Mouse (Mus musculus) adrenal gland, postnatal 14 days (tissue): Measurements from ENCODE around the gene Ccnk. TPM values are rescaled to one million over a fixed set of nuclear protein-coding genes. Genes with fewer than 3 reads are reported as not detected.

Experiments
- DNase-seq: peaks from one replicate; pipeline ENCODE4 v3.0.0; 2021; ENCODE audit warnings: mixed read lengths
- total RNA-seq: library from RNA; stranded (reverse); gene quantifications from 2 replicates; pipeline ENCODE4 v1.2.3, GENCODE M21; 2021

Gene Ccnk
- total RNA-seq, 1 experiment from 2014 or later: 31.7 TPM

GRCm38 (mm10) chr12:108223357-108223756 lies 44.0 kb downstream of the Ccnk start:
- no peak for DNase-seq

- peak; percentile 49 for DNase-seq
Observed at GRCm38 (mm10) chr12:108225781-108226180, 46.4 kb downstream of the Ccnk start.

GRCm38 (mm10) chr12:108226216-108226615 lies 46.8 kb downstream of the Ccnk start:
- DNase-seq: no peak

DNA sequence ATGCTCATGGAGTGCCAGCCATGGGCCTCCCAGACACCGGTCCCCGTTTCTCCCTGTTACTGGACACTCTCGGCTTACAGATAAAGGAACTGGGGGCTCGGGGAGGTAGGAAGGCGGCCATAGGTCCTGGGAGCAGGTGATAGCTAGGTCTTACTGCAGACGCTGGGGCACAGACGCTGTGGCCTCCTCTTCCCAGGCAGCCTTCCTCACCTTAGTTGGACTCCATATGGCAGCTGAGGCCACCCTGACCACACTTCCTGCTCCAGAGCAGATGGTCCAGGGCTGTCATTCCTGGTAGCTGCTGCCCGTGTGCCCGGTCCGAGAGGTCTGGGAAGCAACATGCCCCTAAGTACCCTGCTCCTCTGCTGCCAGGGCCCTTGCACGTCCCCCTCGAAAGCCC lies 47.6 kb downstream of the Ccnk start:
- DNase-seq: no peak

DNA sequence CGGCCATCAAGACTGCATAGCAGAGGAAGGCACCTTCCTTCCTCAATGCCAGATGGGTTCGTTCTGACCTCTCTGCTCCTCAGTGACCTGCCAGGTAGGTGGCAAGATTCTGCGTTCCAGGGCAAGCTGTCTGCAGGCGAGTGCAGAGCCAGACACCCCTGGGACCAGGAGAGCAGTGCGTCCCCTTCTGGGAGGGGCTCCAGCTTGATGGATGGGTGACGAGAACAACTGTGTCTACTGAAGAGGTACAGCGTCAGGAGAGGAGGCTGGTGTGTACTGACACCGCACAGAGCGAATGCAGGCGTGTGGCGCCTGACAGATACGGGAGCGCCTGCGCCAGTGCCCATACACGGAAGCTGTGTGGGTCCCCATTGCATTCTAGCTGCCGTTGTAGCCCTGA lies 48.1 kb downstream of the Ccnk start:
- DNase-seq: no peak

DNA sequence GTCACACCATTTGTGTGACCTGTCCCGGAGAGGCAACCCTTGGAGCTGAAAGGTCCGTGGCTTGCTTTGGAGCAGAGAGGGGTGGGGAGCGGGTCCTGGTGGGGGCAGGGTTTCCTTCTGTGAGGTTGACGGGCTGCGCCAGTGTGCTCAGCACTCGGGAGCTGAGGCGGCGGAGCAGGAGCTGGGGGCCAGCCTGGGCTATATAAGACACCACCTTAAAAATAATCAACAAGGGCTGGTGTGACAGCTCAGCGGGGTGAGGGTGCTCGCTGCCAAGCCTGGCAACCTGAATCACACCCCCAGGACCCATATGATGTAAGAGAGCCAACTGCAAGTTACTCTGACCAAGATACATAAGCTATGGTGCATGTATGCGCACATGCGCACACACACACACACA lies 50.7 kb downstream of the Ccnk start:
- no peak for DNase-seq

DNA sequence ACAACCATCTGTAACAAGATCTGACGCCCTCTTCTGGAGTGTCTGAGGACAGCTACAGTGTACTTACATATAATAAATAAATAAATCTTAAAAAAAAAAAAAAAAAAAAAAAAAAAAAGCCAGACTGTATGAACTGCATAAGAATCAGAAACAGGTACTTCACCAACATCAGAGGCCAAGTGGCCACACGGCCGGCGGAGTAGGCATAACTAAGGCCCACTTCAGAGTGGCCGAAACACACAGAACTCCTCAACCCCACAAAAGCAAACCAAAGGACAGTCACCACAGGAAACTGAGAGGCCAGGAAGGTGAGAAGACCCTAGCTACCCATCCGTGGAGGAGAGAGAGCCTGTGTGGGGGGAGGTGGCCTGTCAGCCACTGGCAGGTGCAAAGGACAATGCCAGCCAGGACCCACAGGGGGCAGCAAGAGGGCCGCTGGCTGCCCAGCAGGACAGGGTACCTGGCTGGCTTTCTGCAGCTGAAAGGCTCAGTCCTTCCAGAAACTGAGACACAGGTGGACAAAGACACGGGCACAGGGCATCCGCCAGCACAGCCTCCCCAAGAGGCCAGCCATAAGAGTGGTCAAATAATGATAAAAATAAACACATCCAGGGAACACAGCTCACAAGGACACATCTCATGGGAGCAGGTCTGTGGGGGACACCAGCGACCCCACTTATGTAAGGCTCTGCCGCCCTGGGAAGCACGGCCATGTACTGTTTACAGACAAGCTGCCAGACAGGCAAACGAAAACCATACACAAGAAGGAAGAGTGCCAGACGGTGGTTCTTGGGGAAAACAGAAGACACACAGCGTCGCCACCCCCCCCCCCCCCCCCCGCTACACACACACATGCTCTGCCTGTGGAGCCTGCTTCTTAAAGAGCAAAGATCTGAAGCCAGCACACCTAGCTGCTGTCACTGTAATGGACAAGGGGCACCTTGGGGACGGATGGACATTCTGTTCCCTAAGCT lies 51.7 kb downstream of the Ccnk start:
- peak; percentile 69 for DNase-seq

GRCm38 (mm10) chr12:108231901-108232300 lies 52.5 kb downstream of the Ccnk start:
- DNase-seq: no peak

DNA sequence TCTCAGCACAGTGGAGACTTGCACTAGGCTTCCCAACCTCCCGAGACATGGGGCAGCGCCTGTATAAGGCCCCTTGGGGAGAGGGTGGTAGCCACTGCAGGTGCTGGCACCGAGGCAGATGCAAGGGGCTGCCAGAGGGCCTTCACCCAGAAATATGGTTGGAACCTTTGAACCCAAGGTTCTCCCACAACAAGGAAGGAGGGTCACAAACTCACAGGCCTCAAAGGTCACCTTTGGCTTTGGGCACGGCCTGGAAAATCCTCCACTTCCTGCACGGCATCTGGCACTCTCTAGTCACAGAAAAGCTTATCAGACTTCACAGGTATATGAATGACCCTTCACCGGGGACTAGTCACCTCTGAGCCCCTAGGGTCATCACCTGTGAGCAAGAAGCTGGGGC lies 54.4 kb downstream of the Ccnk start:
- DNase-seq: no peak

GRCm38 (mm10) chr12:108234832-108235602 lies 55.6 kb downstream of the Ccnk start:
- no peak for DNase-seq

GRCm38 (mm10) chr12:108235976-108236555 lies 56.7 kb downstream of the Ccnk start:
- DNase-seq: no peak

GRCm38 (mm10) chr12:108237300-108238006 lies 58.1 kb downstream of the Ccnk start:
- peak; percentile 42 for DNase-seq

GRCm38 (mm10) chr12:108238395-108239035 lies 59.1 kb downstream of the Ccnk start:
- DNase-seq: no peak

DNA sequence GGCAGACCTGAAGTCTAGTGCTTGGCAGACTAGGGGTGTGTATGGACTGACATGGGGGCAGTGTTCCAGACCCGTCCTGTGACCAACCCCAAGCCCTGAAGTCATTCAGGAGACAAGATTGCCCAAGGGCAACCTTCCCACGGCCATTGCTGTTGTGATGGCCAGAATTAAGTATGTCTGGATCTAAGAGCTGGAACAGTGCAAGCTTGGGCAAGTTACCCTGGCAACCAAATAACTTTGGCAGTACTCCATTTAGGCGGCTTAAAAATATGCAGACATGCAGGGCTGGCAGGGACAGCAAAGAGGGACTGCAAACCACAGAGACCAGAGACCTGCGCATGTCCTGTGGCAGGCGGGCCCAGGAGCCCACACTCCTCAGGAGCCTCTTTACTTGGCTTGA lies 60.1 kb downstream of the Ccnk start:
- peak; percentile 83 for DNase-seq

- no peak for DNase-seq
Observed at GRCm38 (mm10) chr12:108240401-108240890, 61.1 kb downstream of the Ccnk start.

- DNase-seq: peak; percentile 54
Observed at GRCm38 (mm10) chr12:108240953-108241588, 61.7 kb downstream of the Ccnk start.

- DNase-seq: peak; percentile 40
Observed at GRCm38 (mm10) chr12:108241626-108242025, 62.2 kb downstream of the Ccnk start.

DNA sequence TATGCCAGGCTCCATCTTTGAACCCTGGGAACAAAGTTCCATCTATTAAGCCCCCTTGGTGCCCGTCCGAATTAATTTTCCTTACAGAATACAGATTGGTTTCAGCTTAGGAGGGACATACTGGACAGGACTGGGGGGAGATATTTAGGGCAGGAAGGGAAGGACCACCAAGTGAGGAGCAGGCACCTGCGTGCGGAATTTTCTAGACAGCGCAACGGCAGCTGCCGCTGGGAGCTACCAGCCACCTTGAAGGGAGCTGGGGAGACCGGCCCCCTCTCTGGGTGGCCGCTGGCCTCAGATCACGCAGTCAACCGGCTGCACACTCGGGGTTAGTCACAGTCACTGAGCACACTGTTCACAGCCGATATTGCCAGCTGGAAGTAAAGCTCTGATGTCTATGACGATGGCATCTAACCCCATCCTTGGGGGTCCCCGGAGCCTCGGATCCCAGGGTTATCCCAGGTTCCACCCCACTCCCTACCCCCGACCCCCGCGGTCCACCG lies 62.9 kb downstream of the Ccnk start:
- no peak for DNase-seq

GRCm38 (mm10) chr12:108244778-108245177 lies 65.4 kb downstream of the Ccnk start:
- DNase-seq: peak; percentile 90

- DNase-seq: no peak
Observed at GRCm38 (mm10) chr12:108245579-108245978, 66.2 kb downstream of the Ccnk start.
